Mouse (Mus musculus): ENCODE measurements around the gene Atp2a1.

GRCm38 (mm10) chr7:126482392-126482871, 19.5 kb upstream of the Atp2a1 start:
- TF ChIP-seq CTCF (conservative IDR thresholded peaks at IDR 0.05; ENCODE audit: insufficient read depth, insufficient read length, low read depth, low read length) (no peak), POLR2A (IDR thresholded peaks at IDR 0.05; ENCODE audit: low read depth, low read length) (no peak)

All from kidney, adult 2 months (tissue).